29 mouse cellular contexts compared by ENCODE assay signal in the genomic region with DNA sequence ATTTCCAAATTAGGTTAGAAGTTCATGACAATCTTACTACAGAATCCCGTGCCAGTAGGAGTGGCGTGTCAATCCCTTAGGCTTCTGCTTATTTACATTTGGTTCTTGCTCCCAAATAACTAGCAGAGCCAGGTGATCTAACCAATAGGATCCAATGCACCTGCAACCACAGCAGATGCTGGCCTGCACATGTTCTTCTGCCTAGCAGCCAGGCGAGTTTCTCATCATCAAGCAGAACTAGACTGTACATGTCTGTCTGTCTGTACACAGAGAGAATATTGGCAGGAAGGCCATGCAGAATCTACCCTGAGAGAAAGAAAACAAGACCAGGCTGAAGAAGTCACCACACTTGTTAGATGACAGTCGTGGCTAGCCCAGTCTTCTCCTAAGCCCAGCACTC.
DNase-seq lines count a peak whose midpoint lies in the region; ATAC-seq and TF ChIP-seq lines count a peak whose summit lies in the region.
"Had no signal": no experiment of that assay in that cellular context is flagged by ENCODE, and none has a peak within 500 bp of the region (broad histone marks: within the 10 kb centered on the region; RNA-seq: fewer than 3 reads in every experiment).

No protein-coding gene starts in this region.

- peak; percentile 47 for DNase-seq in embryonic facial prominence, embryonic 14.5 days (ENCODE audit: low spot score)
- DNase-seq in embryonic facial prominence, embryonic 10.5 days (ENCODE audit: low spot score) = no peak
- DNase-seq in stomach, postnatal 0 days (ENCODE audit: low spot score) = no peak
- peak; percentile 16 for DNase-seq in urinary bladder, postnatal 14 days (ENCODE audit: low spot score)
- DNase-seq in urinary bladder, postnatal 4 days (ENCODE audit: low spot score in 2 of 2) = no peak
- peak; percentile 100 for DNase-seq in fat pad, adult 2 months (ENCODE audit: extremely low read depth, low read depth, low spot score)
- DNase-seq in cerebellum, postnatal 36 days = no peak
- DNase-seq: adrenal gland, adult 8-10 months; adrenal gland, postnatal 14 days; adrenal gland, postnatal 36 days; B cell, adult 2 months; cerebellum, adult 11-12 months; cerebellum, adult 2 months; cerebellum, adult 9-10 months; cerebellum, postnatal 10 days; cerebellum, postnatal 25 days; embryo, embryonic 11 days; forebrain, postnatal 0 days had no signal

- no peaks in the 10 kb centered on the region for H3K9me3 ChIP-seq in embryonic facial prominence, embryonic 14.5 days (ENCODE audit: control insufficient read depth, low read length)
- H3K9me3 ChIP-seq in embryonic facial prominence, embryonic 10.5 days = no peaks in the 10 kb centered on the region
- H3K9me3 ChIP-seq in stomach, embryonic 16.5 days (replicated peaks; ENCODE audit: control insufficient read depth, low read length) = no peaks in the 10 kb centered on the region
- H3K9me3 ChIP-seq in stomach, postnatal 0 days (ENCODE audit: control insufficient read depth, low read length) = no peaks in the 10 kb centered on the region
- H3K9me3 ChIP-seq: embryonic facial prominence, embryonic 12.5 days; embryonic facial prominence, embryonic 15.5 days; forebrain, embryonic 13.5 days; forebrain, embryonic 15.5 days had no signal

- no peak overlapping the region for H3K4me3 ChIP-seq in embryonic facial prominence, embryonic 14.5 days (ENCODE audit: low read depth, low read length)
- no peak overlapping the region for H3K4me3 ChIP-seq in embryonic facial prominence, embryonic 10.5 days
- no peak overlapping the region for H3K4me3 ChIP-seq in stomach, embryonic 16.5 days (replicated peaks; ENCODE audit: low read length)
- no peak overlapping the region for H3K4me3 ChIP-seq in stomach, postnatal 0 days (ENCODE audit: low read depth, low read length)
- H3K4me3 ChIP-seq: embryonic facial prominence, embryonic 12.5 days; embryonic facial prominence, embryonic 15.5 days; erythroblast, embryonic 14.5 days; forebrain, embryonic 13.5 days; forebrain, embryonic 15.5 days had no signal

- no peaks in the 10 kb centered on the region for H3K27me3 ChIP-seq in embryonic facial prominence, embryonic 14.5 days (replicated peaks; ENCODE audit: control insufficient read depth, insufficient read depth, low read length)
- no peaks in the 10 kb centered on the region for H3K27me3 ChIP-seq in embryonic facial prominence, embryonic 10.5 days (replicated peaks; ENCODE audit: low read depth, poor library complexity, severe bottlenecking)
- no peaks in the 10 kb centered on the region for H3K27me3 ChIP-seq in stomach, embryonic 16.5 days (ENCODE audit: control insufficient read depth, insufficient read depth, low read length)
- H3K27me3 ChIP-seq in stomach, postnatal 0 days (ENCODE audit: control insufficient read depth, insufficient read depth, low read length) = no peaks in the 10 kb centered on the region
- H3K27me3 ChIP-seq: CH12.LX; embryonic facial prominence, embryonic 12.5 days; embryonic facial prominence, embryonic 15.5 days; forebrain, embryonic 13.5 days; forebrain, embryonic 15.5 days; Patski had no signal

- no peaks in the 10 kb centered on the region for H3K4me1 ChIP-seq in embryonic facial prominence, embryonic 14.5 days (ENCODE audit: control insufficient read depth, insufficient read depth, low read length)
- no peaks in the 10 kb centered on the region for H3K4me1 ChIP-seq in embryonic facial prominence, embryonic 10.5 days
- no peaks in the 10 kb centered on the region for H3K4me1 ChIP-seq in stomach, embryonic 16.5 days (ENCODE audit: control insufficient read depth, insufficient read depth, low read length)
- no peaks in the 10 kb centered on the region for H3K4me1 ChIP-seq in stomach, postnatal 0 days (replicated peaks; ENCODE audit: control insufficient read depth, insufficient read depth)
- H3K4me1 ChIP-seq: embryonic facial prominence, embryonic 12.5 days; embryonic facial prominence, embryonic 15.5 days; forebrain, embryonic 13.5 days; forebrain, embryonic 15.5 days had no signal

- H3K36me3 ChIP-seq in embryonic facial prominence, embryonic 14.5 days (ENCODE audit: control insufficient read depth, insufficient read depth, low read length) = no peaks in the 10 kb centered on the region
- H3K36me3 ChIP-seq in embryonic facial prominence, embryonic 10.5 days (replicated peaks) = no peaks in the 10 kb centered on the region
- H3K36me3 ChIP-seq in stomach, embryonic 16.5 days (ENCODE audit: control insufficient read depth, insufficient read depth, low read length) = no peaks in the 10 kb centered on the region
- no peaks in the 10 kb centered on the region for H3K36me3 ChIP-seq in stomach, postnatal 0 days (ENCODE audit: control insufficient read depth, insufficient read depth, low read length)
- H3K36me3 ChIP-seq: embryonic facial prominence, embryonic 12.5 days; embryonic facial prominence, embryonic 15.5 days; forebrain, embryonic 15.5 days; G1E had no signal

- H3K27ac ChIP-seq in embryonic facial prominence, embryonic 14.5 days (replicated peaks; ENCODE audit: low read depth, low read length) = no peak overlapping the region
- no peak overlapping the region for H3K27ac ChIP-seq in embryonic facial prominence, embryonic 10.5 days (replicated peaks)
- H3K27ac ChIP-seq in stomach, embryonic 16.5 days (ENCODE audit: low read length) = no peak overlapping the region
- H3K27ac ChIP-seq in stomach, postnatal 0 days (replicated peaks) = no peak overlapping the region
- H3K27ac ChIP-seq: embryonic facial prominence, embryonic 12.5 days; forebrain, embryonic 13.5 days; forebrain, embryonic 15.5 days had no signal

- H3K4me2 ChIP-seq in embryonic facial prominence, embryonic 14.5 days (ENCODE audit: low read depth, low read length) = no peak overlapping the region
- no peak overlapping the region for H3K4me2 ChIP-seq in stomach, embryonic 16.5 days (ENCODE audit: low read depth, low read length)
- no peak overlapping the region for H3K4me2 ChIP-seq in stomach, postnatal 0 days (replicated peaks; ENCODE audit: low read depth)
- H3K4me2 ChIP-seq: embryonic facial prominence, embryonic 12.5 days; embryonic facial prominence, embryonic 15.5 days; forebrain, embryonic 13.5 days; forebrain, embryonic 15.5 days had no signal

- WGBS in embryonic facial prominence, embryonic 14.5 days = 78% methylated on average over 4 of the region's 4 CpGs
- WGBS in embryonic facial prominence, embryonic 10.5 days = 90% methylated on average over 4 of the region's 4 CpGs
- 71% methylated on average over 4 of the region's 4 CpGs for WGBS in stomach, embryonic 16.5 days
- WGBS in stomach, postnatal 0 days = 78% methylated on average over 4 of the region's 4 CpGs

- H3K9ac ChIP-seq in embryonic facial prominence, embryonic 14.5 days (ENCODE audit: low read depth, low read length) = no peak overlapping the region
- H3K9ac ChIP-seq in stomach, embryonic 16.5 days (ENCODE audit: low read length) = no peak overlapping the region
- no peak overlapping the region for H3K9ac ChIP-seq in stomach, postnatal 0 days (ENCODE audit: low read length)
- H3K9ac ChIP-seq: embryonic facial prominence, embryonic 12.5 days; embryonic facial prominence, embryonic 15.5 days; forebrain, embryonic 13.5 days; forebrain, embryonic 15.5 days; forebrain, postnatal 0 days had no signal

- no peak for ATAC-seq in embryonic facial prominence, embryonic 14.5 days (ENCODE audit: low read depth)
- peak; percentile 37; the same call in 1 of the 2 replicates for ATAC-seq in stomach, embryonic 16.5 days (ENCODE audit: insufficient read depth, low FRiP score)
- ATAC-seq in stomach, postnatal 0 days (ENCODE audit: low FRiP score, low TSS enrichment) = no peak
- ATAC-seq: activated CD4-positive, CD25-positive, alpha-beta regulatory T cell, adult 4 months; CD4-positive, CD25-positive, alpha-beta regulatory T cell, adult 4 months; forebrain, embryonic 13.5 days; forebrain, embryonic 15.5 days; forebrain, postnatal 0 days; Patski had no signal

- TF ChIP-seq CTCF in stomach, postnatal 0 days (IDR thresholded peaks at IDR 0.05; ENCODE audit: low read depth) = no peak

- TF ChIP-seq EP300 in stomach, postnatal 0 days (optimal IDR thresholded peaks at IDR 0.05) = no peak

Comparison
In these comparisons a context has a peak if more than half of its experiments do, and no peak if none do; other contexts are left out.
1. DNase-seq: peak in embryonic facial prominence, embryonic 14.5 days (single experiment), urinary bladder, postnatal 14 days (single experiment) and fat pad, adult 2 months (single experiment); none in embryonic facial prominence, embryonic 10.5 days (single experiment), stomach, postnatal 0 days (single experiment), urinary bladder, postnatal 4 days (0 of 2) and cerebellum, postnatal 36 days (0 of 2).